Mouse (Mus musculus) kidney, adult 2 months (tissue): ENCODE results near the gene Stac2. TPM values are rescaled to one million over a fixed set of nuclear protein-coding genes. Genes with fewer than 3 reads are reported as not detected.

ENCODE experiments used
- DNase-seq: peaks from one replicate; pipeline ENCODE4 v3.0.0; 2021
- H3K27ac ChIP-seq: fragments of 200-500 bp; 2 replicates; pipeline ENCODE4 v1.5.1; 2012; ENCODE audit warnings: low read depth, low read length, control low read depth, inconsistent platforms; ENCODE audit not compliant: insufficient read depth
- H3K27me3 ChIP-seq: fragments of 200-500 bp; replicated peaks from 2 replicates; pipeline ENCODE4 v1.6.1; 2012; ENCODE audit warnings: mild to moderate bottlenecking, moderate library complexity, low read length, inconsistent platforms; ENCODE audit not compliant: control insufficient read depth, insufficient read depth
- H3K36me3 ChIP-seq: fragments of 200-500 bp; 2 replicates; pipeline ENCODE4 v1.6.1; 2012; ENCODE audit warnings: mild to moderate bottlenecking, moderate library complexity, low read length, inconsistent platforms; ENCODE audit not compliant: control insufficient read depth, insufficient read depth
- H3K4me1 ChIP-seq: fragments of 200-500 bp; 2 replicates; pipeline ENCODE4 v1.6.1; 2011; ENCODE audit warnings: low read length; ENCODE audit not compliant: control insufficient read depth, insufficient read depth
- H3K4me3 ChIP-seq: fragments of 200-500 bp; 2 replicates; pipeline ENCODE4 v1.5.1; 2011; ENCODE audit warnings: mild to moderate bottlenecking, low read depth, low read length, control low read depth; ENCODE audit not compliant: insufficient read depth
- CTCF ChIP-seq: fragments of 200-500 bp; conservative IDR thresholded peaks from 2 replicates; pipeline ENCODE4 v1.5.1; 2011; ENCODE audit warnings: low read depth, mild to moderate bottlenecking, control low read depth, low read length, moderate library complexity, mixed read lengths; ENCODE audit not compliant: insufficient read depth, insufficient read length
- POLR2A ChIP-seq: fragments of 200-500 bp; IDR thresholded peaks from one replicate; pipeline ENCODE4 v1.6.1; 2011; ENCODE audit warnings: low read depth, low read length, control low read depth
- WGBS: fragments of 180-500 bp; shearing (Covaris S2); methylation state at CpG from one replicate; pipeline ENCODE4 v1.1.7; 2018; 5-methylcytosine and 5-hydroxymethylcytosine counted together
- polyA plus RNA-seq: library from polyadenylated mRNA; depleted of rRNA; stranded (reverse); fragments of >200 nt; gene quantifications from 2 replicates; pipeline ENCODE4 v1.2.3, GENCODE M21; 2012

Stac2 gene
- polyA plus RNA-seq, 1 experiment = 0.42 TPM

DNA sequence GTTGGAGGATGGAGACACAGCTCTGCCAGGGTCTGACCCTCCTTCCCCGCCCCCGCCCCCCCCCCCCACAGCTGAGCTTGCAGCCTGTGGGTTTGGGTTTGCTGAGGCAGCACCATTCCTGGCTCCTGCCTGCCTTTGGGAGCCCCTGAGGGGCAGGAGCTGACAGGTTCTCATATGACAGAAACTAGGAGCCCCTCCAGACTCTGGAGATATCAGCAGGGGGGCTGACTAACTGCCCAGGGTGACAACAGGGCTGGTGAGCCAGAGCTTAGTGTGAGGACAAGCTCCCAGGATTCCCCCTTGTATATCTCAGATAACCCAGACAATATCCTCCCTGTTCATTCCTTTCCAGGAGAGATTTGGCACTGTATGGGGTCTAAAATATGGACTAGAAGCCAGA, 2.3 kb downstream of the Stac2 start:
- 22% methylated on average over 2 of the region's 2 CpGs for WGBS

DNA sequence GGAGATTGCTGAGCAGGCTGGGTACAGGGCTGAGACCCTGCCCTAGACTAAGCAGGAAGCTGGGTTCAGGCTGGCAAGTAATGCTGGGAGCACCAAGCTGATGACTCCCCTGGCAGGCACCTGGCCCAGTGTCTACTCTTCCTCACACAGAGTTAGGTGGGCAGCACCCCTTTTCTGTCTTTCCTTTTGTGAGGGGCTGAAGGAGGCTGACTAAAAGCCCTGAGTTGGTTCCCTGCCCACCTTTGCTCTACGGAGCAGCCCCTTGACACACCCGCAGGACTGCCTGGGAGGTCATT, 2.8 kb downstream of the Stac2 start:
- DNase-seq = no peak
- no peaks in the 10 kb centered on the region for H3K4me1 ChIP-seq
- no peak for TF ChIP-seq POLR2A
- TF ChIP-seq CTCF = no peak
- H3K27me3 ChIP-seq = peaks cover 1% of the 10 kb centered on the region; the same call in 1 of the 2 replicates
- WGBS = 30% methylated on average over 2 of the region's 2 CpGs
- H3K36me3 ChIP-seq = no peaks in the 10 kb centered on the region
- no peak overlapping the region for H3K27ac ChIP-seq
- no peak overlapping the region for H3K4me3 ChIP-seq

More for the DNA sequence above, 2.3 kb downstream of the Stac2 start:
- Histone ChIP-seq H3K27me3 (peaks cover 1% of the 10 kb centered on the region; the same call in 1 of the 2 replicates), H3K4me1 (no peaks in the 10 kb centered on the region), H3K27ac (no peak overlapping the region), H3K4me3 (no peak overlapping the region), H3K36me3 (no peaks in the 10 kb centered on the region)
- DNase-seq = no peak
- TF ChIP-seq CTCF = no peak
- TF ChIP-seq POLR2A = no peak

GRCm38 (mm10) chr11:98049672-98050519, 3.4 kb downstream of the Stac2 start:
- no peak overlapping the region for H3K4me3 ChIP-seq
- H3K27me3 ChIP-seq = peaks cover 1% of the 10 kb centered on the region; the same call in 1 of the 2 replicates
- H3K27ac ChIP-seq = no peak overlapping the region
- no peaks in the 10 kb centered on the region for H3K4me1 ChIP-seq
- H3K36me3 ChIP-seq = no peaks in the 10 kb centered on the region
- no peak for TF ChIP-seq POLR2A
- TF ChIP-seq CTCF = no peak
- 67% methylated on average over 14 of the region's 14 CpGs for WGBS
- DNase-seq = no peak

- Histone ChIP-seq H3K27me3 (peaks cover under 1% of the 10 kb centered on the region; the same call in 1 of the 2 replicates), H3K4me1 (no peaks in the 10 kb centered on the region), H3K36me3 (no peaks in the 10 kb centered on the region), H3K4me3 (no peak overlapping the region), H3K27ac (no peak overlapping the region)
- WGBS = 81% methylated on average over 4 of the region's 4 CpGs
- TF ChIP-seq CTCF = no peak
- TF ChIP-seq POLR2A = no peak
- no peak for DNase-seq
Measured at GRCm38 (mm10) chr11:98047745-98048144, 5.5 kb downstream of the Stac2 start.

- Histone ChIP-seq H3K4me3 (no peak overlapping the region), H3K27ac (no peak overlapping the region), H3K4me1 (no peaks in the 10 kb centered on the region), H3K27me3 (no peaks in the 10 kb centered on the region; the same call in 1 of the 2 replicates), H3K36me3 (no peaks in the 10 kb centered on the region)
- DNase-seq = peak; percentile 41
- WGBS = 56% methylated on average over 1 of the region's 1 CpGs
- TF ChIP-seq POLR2A (no peak), CTCF (no peak)
Measured at GRCm38 (mm10) chr11:98046466-98046865, 6.8 kb downstream of the Stac2 start.

DNA sequence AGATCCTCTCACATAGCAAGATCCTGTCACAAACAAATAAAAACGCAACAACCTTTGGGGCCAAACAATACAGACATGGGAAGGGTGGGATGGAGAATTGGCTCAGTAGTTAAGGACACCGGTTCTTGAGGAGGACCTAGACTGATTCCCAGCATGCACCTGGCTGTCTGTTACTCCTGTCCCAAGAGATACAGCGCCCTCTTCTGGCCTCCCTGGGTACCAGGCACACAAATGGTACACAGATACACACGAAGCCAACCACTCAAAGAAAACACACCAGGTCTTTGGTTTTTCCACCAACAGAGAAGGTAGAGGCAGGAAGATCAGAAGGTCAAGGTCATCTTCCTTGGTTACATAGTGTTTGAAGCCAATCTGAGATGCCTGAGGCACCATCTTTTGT, 7.7 kb downstream of the Stac2 start:
- Histone ChIP-seq H3K27ac (no peak overlapping the region), H3K4me1 (no peaks in the 10 kb centered on the region), H3K27me3 (no peaks in the 10 kb centered on the region), H3K36me3 (no peaks in the 10 kb centered on the region), H3K4me3 (no peak overlapping the region)
- 64% methylated on average over 4 of the region's 4 CpGs for WGBS
- no peak for DNase-seq
- TF ChIP-seq POLR2A (no peak), CTCF (peak; percentile 25; the same call in 1 of the 2 replicates)

GRCm38 (mm10) chr11:98044074-98044473, 9.2 kb downstream of the Stac2 start:
- Histone ChIP-seq H3K4me3 (no peak overlapping the region), H3K27me3 (no peaks in the 10 kb centered on the region), H3K4me1 (no peaks in the 10 kb centered on the region), H3K27ac (no peak overlapping the region), H3K36me3 (no peaks in the 10 kb centered on the region)
- no peak for DNase-seq
- 69% methylated on average over 5 of the region's 5 CpGs for WGBS
- no peak for TF ChIP-seq POLR2A
- TF ChIP-seq CTCF = no peak
